ENCODE assay signal across 21 mouse cellular contexts in genomic region chr2:90649405-90649804, GRCm38 (mm10).
"Had no signal": no experiment of that assay in that cellular context is flagged by ENCODE, and none has a peak within 500 bp of the region (broad histone marks: within the 10 kb centered on the region; RNA-seq: fewer than 3 reads in every experiment).

No protein-coding gene starts in this region.

- H3K27me3 ChIP-seq: heart, embryonic 12.5 days; hindbrain, embryonic 12.5 days; kidney, embryonic 15.5 days; liver, embryonic 12.5 days had no signal

- DNase-seq: gastrocnemius, postnatal 25 days; heart, postnatal 4 days; kidney, adult 18-20 months; kidney, adult 9 months; kidney, postnatal 14 days; kidney, postnatal 36 days; layer of hippocampus, postnatal 36 days; left cerebral cortex, postnatal 4 days had no signal

- H3K4me1 ChIP-seq: heart, embryonic 10.5 days; heart, embryonic 12.5 days; hindbrain, embryonic 10.5 days; hindbrain, embryonic 12.5 days; kidney, embryonic 15.5 days; limb, embryonic 13.5 days; limb, embryonic 15.5 days had no signal

- ATAC-seq: hindbrain, embryonic 16.5 days; inflammation-experienced regulatory T-cells, adult 6 months; intestine, embryonic 16.5 days; liver, embryonic 12.5 days had no signal

- H3K4me2 ChIP-seq: heart, embryonic 12.5 days; hindbrain, embryonic 12.5 days; hindbrain, embryonic 14.5 days; kidney, embryonic 15.5 days; limb, embryonic 13.5 days; limb, embryonic 15.5 days; liver, embryonic 12.5 days had no signal

- H3K4me3 ChIP-seq: heart, embryonic 10.5 days; heart, embryonic 12.5 days; hindbrain, embryonic 10.5 days; hindbrain, embryonic 12.5 days; kidney, embryonic 15.5 days; limb, embryonic 13.5 days; limb, embryonic 15.5 days; liver, embryonic 12.5 days had no signal

- H3K9ac ChIP-seq: heart, embryonic 12.5 days; hindbrain, embryonic 12.5 days; hindbrain, embryonic 14.5 days; kidney, embryonic 15.5 days; limb, embryonic 13.5 days; limb, embryonic 15.5 days; liver, embryonic 12.5 days had no signal

- H3K27ac ChIP-seq: heart, embryonic 10.5 days; hindbrain, embryonic 10.5 days; hindbrain, embryonic 12.5 days; hindbrain, embryonic 14.5 days; kidney, embryonic 15.5 days; kidney, postnatal 0 days; limb, embryonic 13.5 days; limb, embryonic 15.5 days; liver, embryonic 12.5 days had no signal

- H3K36me3 ChIP-seq: heart, embryonic 10.5 days; heart, embryonic 12.5 days; hindbrain, embryonic 10.5 days; hindbrain, embryonic 12.5 days; kidney, embryonic 15.5 days; limb, embryonic 13.5 days; limb, embryonic 15.5 days; liver, embryonic 12.5 days had no signal

- H3K9me3 ChIP-seq: heart, embryonic 10.5 days; heart, embryonic 12.5 days; hindbrain, embryonic 10.5 days; hindbrain, embryonic 12.5 days; kidney, embryonic 15.5 days; limb, embryonic 13.5 days; limb, embryonic 15.5 days; liver, embryonic 12.5 days had no signal
